Mouse (Mus musculus) MN1 (cell line): ENCODE data around the gene Mgat5.

Experiments
- DNase-seq: peaks from one replicate; pipeline ENCODE4 v3.0.0-alpha.2; 2016; ENCODE audit warnings: low spot score

Mgat5 gene

GRCm38 (mm10) chr1:127260969-127261368 is 56.2 kb downstream of the Mgat5 start:
- DNase-seq: no peak

- DNase-seq: no peak
Observed at GRCm38 (mm10) chr1:127262170-127262837, 57.5 kb downstream of the Mgat5 start.

GRCm38 (mm10) chr1:127267985-127268384 is 63.2 kb downstream of the Mgat5 start:
- DNase-seq: no peak

- DNase-seq: no peak
Observed at GRCm38 (mm10) chr1:127269343-127269742, 64.5 kb downstream of the Mgat5 start.

- DNase-seq: no peak
Observed at GRCm38 (mm10) chr1:127270273-127271020, 65.6 kb downstream of the Mgat5 start.

GRCm38 (mm10) chr1:127271156-127271555 is 66.3 kb downstream of the Mgat5 start:
- DNase-seq: no peak

- DNase-seq: no peak
Observed at GRCm38 (mm10) chr1:127273363-127273762, 68.5 kb downstream of the Mgat5 start.

- no peak for DNase-seq
Observed at GRCm38 (mm10) chr1:127275572-127276324, 70.9 kb downstream of the Mgat5 start.

- DNase-seq: no peak
Observed at GRCm38 (mm10) chr1:127278067-127278466, 73.3 kb downstream of the Mgat5 start.

- DNase-seq: no peak
Observed at GRCm38 (mm10) chr1:127280256-127280655, 75.4 kb downstream of the Mgat5 start.

- no peak for DNase-seq
Observed at GRCm38 (mm10) chr1:127284975-127285374, 80.2 kb downstream of the Mgat5 start.

- no peak for DNase-seq
Observed at GRCm38 (mm10) chr1:127287505-127287904, 82.7 kb downstream of the Mgat5 start.

- no peak for DNase-seq
Observed at GRCm38 (mm10) chr1:127290879-127291278, 86.1 kb downstream of the Mgat5 start.

GRCm38 (mm10) chr1:127291721-127292120 is 86.9 kb downstream of the Mgat5 start:
- no peak for DNase-seq

- no peak for DNase-seq
Observed at GRCm38 (mm10) chr1:127293286-127293685, 88.5 kb downstream of the Mgat5 start.

- no peak for DNase-seq
Observed at GRCm38 (mm10) chr1:127296815-127297214, 92.0 kb downstream of the Mgat5 start.

GRCm38 (mm10) chr1:127299774-127300173 is 95.0 kb downstream of the Mgat5 start:
- DNase-seq: no peak

- no peak for DNase-seq
Observed at GRCm38 (mm10) chr1:127301038-127301437, 96.2 kb downstream of the Mgat5 start.

GRCm38 (mm10) chr1:127302620-127303019 is 97.8 kb downstream of the Mgat5 start:
- DNase-seq: no peak

GRCm38 (mm10) chr1:127303791-127304190 is 99.0 kb downstream of the Mgat5 start:
- no peak for DNase-seq

- no peak for DNase-seq
Observed at GRCm38 (mm10) chr1:127304281-127304680, 99.5 kb downstream of the Mgat5 start.

- DNase-seq: no peak
Observed at GRCm38 (mm10) chr1:127305582-127305981, 100.8 kb downstream of the Mgat5 start.
